Mouse (Mus musculus) megakaryocyte, embryonic 14.5 days (primary cell): ENCODE results near the gene Limk2.

Experiments
- FLI1 ChIP-seq: IDR thresholded peaks from 2 replicates; pipeline ENCODE4 v1.6.1; 2012; ENCODE audit warnings: low read length, inconsistent platforms, mixed read lengths
- GATA1 ChIP-seq: IDR thresholded peaks from 3 replicates; pipeline ENCODE4 v1.6.1; 2012; ENCODE audit warnings: mixed read lengths, low read length, inconsistent platforms, borderline replicate concordance

DNA sequence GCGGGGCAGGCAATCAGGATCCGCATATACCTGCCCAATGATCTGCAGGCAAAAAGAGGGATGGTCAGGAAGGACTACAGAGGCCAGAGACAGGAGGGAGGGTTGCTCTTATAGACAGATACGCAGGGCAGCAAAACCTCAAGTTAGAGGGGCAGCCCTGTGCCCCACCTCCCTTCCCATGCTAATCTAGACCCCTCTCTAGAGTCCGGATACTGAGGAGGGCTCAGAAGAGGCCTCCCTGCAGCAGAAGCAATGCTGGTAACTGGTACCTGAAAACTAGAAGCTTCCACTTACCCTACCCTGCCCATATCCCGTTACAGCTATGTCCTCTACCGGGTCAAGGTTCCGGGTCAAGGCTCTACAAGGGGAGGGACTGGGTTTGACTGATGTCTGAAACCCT, 62.6 kb downstream of the Limk2 start:
- no peak for TF ChIP-seq GATA1
- TF ChIP-seq FLI1: no peak
